Comparison of ENCODE assay signal across 12 mouse cellular contexts in genomic region chr6:114044962-114045361, GRCm38 (mm10). TPM values are rescaled to one million over a fixed set of nuclear protein-coding genes. Genes with fewer than 3 reads are reported as not detected.
DNase-seq lines count a peak whose midpoint lies in the region; TF ChIP-seq lines count a peak whose summit lies in the region.
"Had no signal": no experiment of that assay in that cellular context is flagged by ENCODE, and none has a peak within 500 bp of the region (broad histone marks: within the 10 kb centered on the region; RNA-seq: fewer than 3 reads in every experiment).

No protein-coding gene starts in this region.

- H3K4me3 ChIP-seq in cortical plate, adult 2 months (ENCODE audit: insufficient read depth, low read length) = no peak overlapping the region
- H3K4me3 ChIP-seq: layer of hippocampus, adult 2 months; neural tube, embryonic 15.5 days had no signal

- H3K27ac ChIP-seq in cortical plate, adult 2 months (ENCODE audit: insufficient read depth, low read length) = peak overlapping the region; percentile 33; the same call in 1 of the 2 replicates
- H3K27ac ChIP-seq: layer of hippocampus, adult 2 months; neural tube, embryonic 15.5 days had no signal

- TF ChIP-seq CTCF in cortical plate, adult 2 months (IDR thresholded peaks at IDR 0.05; ENCODE audit: extremely low read depth, insufficient read depth, low read length) = no peak

- H3K4me1 ChIP-seq in cortical plate, adult 2 months (ENCODE audit: control insufficient read depth, insufficient read depth, low read length) = peaks cover 6% of the 10 kb centered on the region

- no peak for TF ChIP-seq POLR2A in cortical plate, adult 2 months (IDR thresholded peaks at IDR 0.05; ENCODE audit: extremely low read depth, insufficient read depth, low read length)

- peak; percentile 27 for DNase-seq in layer of hippocampus, adult 11-12 months (ENCODE audit: low spot score)
- DNase-seq in layer of hippocampus, postnatal 14 days (ENCODE audit: low spot score in 2 of 2) = no peak
- peak; percentile 60 to 65 for DNase-seq in cerebellum, postnatal 25 days
- DNase-seq in right cerebral cortex, postnatal 14 days = peak; percentile 37
- DNase-seq in adrenal gland, adult 8-10 months = no peak
- DNase-seq in adrenal gland, postnatal 14 days = no peak
- DNase-seq: kidney, adult 9 months; lung, postnatal 14 days; retina, postnatal 1 day had no signal

RNA-seq across cellular contexts. Expression of gene Atp2b2, which starts 2.5 kb away (rescaled TPM):
- total RNA-seq in layer of hippocampus, postnatal 14 days (2021) = 100 to 1,000 TPM; 310 to 322 TPM
- 232 and 238 TPM in 2 replicates for polyA plus RNA-seq in cortical plate, adult 2 months (2012; rRNA removed)
- total RNA-seq in adrenal gland, adult 8-10 months (2022) = 10 to 100 TPM in 2 of 4 experiments, 1 to 10 TPM in 2; 6.9 to 13.6 (median 10.4) TPM
- total RNA-seq in adrenal gland, postnatal 14 days (2021) = 4.7 and 5.5 TPM in 2 replicates

Comparison
In these comparisons a context has a peak if more than half of its experiments do, and no peak if none do; other contexts are left out.
1. DNase-seq: peak in layer of hippocampus, adult 11-12 months (single experiment), cerebellum, postnatal 25 days (2 of 2) and right cerebral cortex, postnatal 14 days (single experiment); none in layer of hippocampus, postnatal 14 days (0 of 2), adrenal gland, adult 8-10 months (single experiment) and adrenal gland, postnatal 14 days (single experiment).
2. RNA of gene Atp2b2, which starts 2.5 kb away (total RNA-seq): 310 to 322 TPM in layer of hippocampus, postnatal 14 days; 6.9 to 13.6 TPM in adrenal gland, adult 8-10 months and 4.7 to 5.5 TPM in adrenal gland, postnatal 14 days; every median in the first group is over 10 times any median in the second.